Mouse (Mus musculus): ENCODE measurements around the gene ccdc198. TPM values are rescaled to one million over a fixed set of nuclear protein-coding genes. Genes with fewer than 3 reads are reported as not detected.

The ccdc198 gene
- polyA plus RNA-seq, 1 experiment = not detected

- no peak overlapping the region for H3K4me3 ChIP-seq (replicated peaks; ENCODE audit: insufficient read depth, low read depth, low read length)
- H3K27ac ChIP-seq (ENCODE audit: insufficient read depth, low read length) = no peak overlapping the region
- H3K27me3 ChIP-seq (ENCODE audit: control insufficient read depth, insufficient read depth, low read length) = no peaks in the 10 kb centered on the region
- DNase-seq = no peak
- 57% methylated on average over 2 of the region's 2 CpGs for WGBS
- no peak for TF ChIP-seq CTCF (IDR thresholded peaks at IDR 0.05; ENCODE audit: borderline replicate concordance, insufficient read depth, low read depth, low read length)
- no peak for TF ChIP-seq POLR2A (IDR thresholded peaks at IDR 0.05; ENCODE audit: borderline replicate concordance, insufficient read depth, low read length)
- no peaks in the 10 kb centered on the region for H3K4me1 ChIP-seq (ENCODE audit: control insufficient read depth, insufficient read depth, low read length)
These were observed 30.1 kb upstream of the ccdc198 start for GRCm38 (mm10) chr14:49275376-49275775.

GRCm38 (mm10) chr14:49265286-49266002 lies 20.2 kb upstream of the ccdc198 start:
- H3K4me1 ChIP-seq (ENCODE audit: control insufficient read depth, insufficient read depth, low read length) = no peaks in the 10 kb centered on the region
- TF ChIP-seq POLR2A (IDR thresholded peaks at IDR 0.05; ENCODE audit: borderline replicate concordance, insufficient read depth, low read length) = no peak
- no peak for TF ChIP-seq CTCF (IDR thresholded peaks at IDR 0.05; ENCODE audit: borderline replicate concordance, insufficient read depth, low read depth, low read length)
- H3K27me3 ChIP-seq (ENCODE audit: control insufficient read depth, insufficient read depth, low read length) = no peaks in the 10 kb centered on the region
- 80% methylated on average over 5 of the region's 5 CpGs for WGBS
- no peak overlapping the region for H3K27ac ChIP-seq (ENCODE audit: insufficient read depth, low read length)
- no peak overlapping the region for H3K4me3 ChIP-seq (replicated peaks; ENCODE audit: insufficient read depth, low read depth, low read length)
- no peak for DNase-seq

GRCm38 (mm10) chr14:49241522-49241921 lies 3.8 kb downstream of the ccdc198 start:
- H3K27ac ChIP-seq (ENCODE audit: insufficient read depth, low read length) = no peak overlapping the region
- 3% methylated on average over 1 of the region's 1 CpGs for WGBS
- H3K27me3 ChIP-seq (ENCODE audit: control insufficient read depth, insufficient read depth, low read length) = no peaks in the 10 kb centered on the region
- peak in 1 of 2 experiments; percentile 35 for DNase-seq
- no peak overlapping the region for H3K4me3 ChIP-seq (replicated peaks; ENCODE audit: insufficient read depth, low read depth, low read length)
- TF ChIP-seq CTCF (IDR thresholded peaks at IDR 0.05; ENCODE audit: borderline replicate concordance, insufficient read depth, low read depth, low read length) (no peak), POLR2A (IDR thresholded peaks at IDR 0.05; ENCODE audit: borderline replicate concordance, insufficient read depth, low read length) (no peak)
- H3K4me1 ChIP-seq (ENCODE audit: control insufficient read depth, insufficient read depth, low read length) = 0 out of 2 replicates have a peak, but pooled peaks cover 2% of the 10 kb centered on the region

GRCm38 (mm10) chr14:49238206-49238605 lies 7.1 kb downstream of the ccdc198 start:
- 0 out of 2 replicates have a peak, but pooled peaks cover 2% of the 10 kb centered on the region for H3K4me1 ChIP-seq (ENCODE audit: control insufficient read depth, insufficient read depth, low read length)
- H3K27me3 ChIP-seq (ENCODE audit: control insufficient read depth, insufficient read depth, low read length) = no peaks in the 10 kb centered on the region
- TF ChIP-seq CTCF (IDR thresholded peaks at IDR 0.05; ENCODE audit: borderline replicate concordance, insufficient read depth, low read depth, low read length) (peak; percentile 92), POLR2A (IDR thresholded peaks at IDR 0.05; ENCODE audit: borderline replicate concordance, insufficient read depth, low read length) (no peak)
- WGBS = 16% methylated on average over 11 of the region's 11 CpGs
- no peak overlapping the region for H3K27ac ChIP-seq (ENCODE audit: insufficient read depth, low read length)
- H3K4me3 ChIP-seq (replicated peaks; ENCODE audit: insufficient read depth, low read depth, low read length) = no peak overlapping the region
- DNase-seq = peak; percentile 76 to 80

- TF ChIP-seq CTCF (IDR thresholded peaks at IDR 0.05; ENCODE audit: borderline replicate concordance, insufficient read depth, low read depth, low read length) (peak; percentile 35; the same call in 1 of the 2 replicates), POLR2A (IDR thresholded peaks at IDR 0.05; ENCODE audit: borderline replicate concordance, insufficient read depth, low read length) (no peak)
- Histone ChIP-seq H3K27me3 (ENCODE audit: control insufficient read depth, insufficient read depth, low read length) (no peaks in the 10 kb centered on the region), H3K4me1 (ENCODE audit: control insufficient read depth, insufficient read depth, low read length) (0 out of 2 replicates have a peak, but pooled peaks cover 2% of the 10 kb centered on the region), H3K4me3 (replicated peaks; ENCODE audit: insufficient read depth, low read depth, low read length) (no peak overlapping the region), H3K27ac (ENCODE audit: insufficient read depth, low read length) (no peak overlapping the region)
- 48% methylated on average over 9 of the region's 9 CpGs for WGBS
- peak in 1 of 2 experiments; percentile 36 for DNase-seq
These were observed 10.3 kb downstream of the ccdc198 start for GRCm38 (mm10) chr14:49234788-49235515.

GRCm38 (mm10) chr14:49231845-49232244 lies 13.4 kb downstream of the ccdc198 start:
- WGBS = 99% methylated on average over 3 of the region's 3 CpGs
- H3K27me3 ChIP-seq (ENCODE audit: control insufficient read depth, insufficient read depth, low read length) = no peaks in the 10 kb centered on the region

GRCm38 (mm10) chr14:49226986-49227385 lies 18.3 kb downstream of the ccdc198 start:
- H3K27ac ChIP-seq (ENCODE audit: insufficient read depth, low read length) = no peak overlapping the region
- WGBS = 60% methylated on average over 11 of the region's 11 CpGs
- no peak overlapping the region for H3K4me3 ChIP-seq (replicated peaks; ENCODE audit: insufficient read depth, low read depth, low read length)
- no peak for TF ChIP-seq POLR2A (IDR thresholded peaks at IDR 0.05; ENCODE audit: borderline replicate concordance, insufficient read depth, low read length)
- TF ChIP-seq CTCF (IDR thresholded peaks at IDR 0.05; ENCODE audit: borderline replicate concordance, insufficient read depth, low read depth, low read length) = no peak
- DNase-seq = peak; percentile 26 to 52
- H3K4me1 ChIP-seq (ENCODE audit: control insufficient read depth, insufficient read depth, low read length) = no peaks in the 10 kb centered on the region
- H3K27me3 ChIP-seq (ENCODE audit: control insufficient read depth, insufficient read depth, low read length) = no peaks in the 10 kb centered on the region

More at GRCm38 (mm10) chr14:49231845-49232244, 13.4 kb downstream of the ccdc198 start:
- no peaks in the 10 kb centered on the region for H3K4me1 ChIP-seq (ENCODE audit: control insufficient read depth, insufficient read depth, low read length)
- TF ChIP-seq CTCF (IDR thresholded peaks at IDR 0.05; ENCODE audit: borderline replicate concordance, insufficient read depth, low read depth, low read length) (no peak), POLR2A (IDR thresholded peaks at IDR 0.05; ENCODE audit: borderline replicate concordance, insufficient read depth, low read length) (no peak)
- no peak overlapping the region for H3K4me3 ChIP-seq (replicated peaks; ENCODE audit: insufficient read depth, low read depth, low read length)
- no peak for DNase-seq
- no peak overlapping the region for H3K27ac ChIP-seq (ENCODE audit: insufficient read depth, low read length)
